Mouse (Mus musculus) small intestine, adult 2 months (tissue): Measurements from ENCODE around the gene Phlda3. TPM values are rescaled to one million over a fixed set of nuclear protein-coding genes. Genes with fewer than 3 reads are reported as not detected.

ENCODE experiments used
- H3K27ac ChIP-seq: fragments of 200-500 bp; 2 replicates; pipeline ENCODE4 v1.5.1; 2012; ENCODE audit warnings: low read depth, low read length, control low read depth, inconsistent platforms; ENCODE audit not compliant: insufficient read depth
- H3K27me3 ChIP-seq: fragments of 200-500 bp; 2 replicates; pipeline ENCODE4 v1.6.1; 2012; ENCODE audit warnings: mild to moderate bottlenecking, moderate library complexity, low read length, inconsistent platforms; ENCODE audit not compliant: control insufficient read depth, insufficient read depth
- H3K36me3 ChIP-seq: fragments of 200-500 bp; 2 replicates; pipeline ENCODE4 v1.6.1; 2012; ENCODE audit warnings: mild to moderate bottlenecking, low read length, control low read depth, inconsistent platforms; ENCODE audit not compliant: control insufficient read depth, insufficient read depth
- H3K4me1 ChIP-seq: fragments of 200-500 bp; 2 replicates; pipeline ENCODE4 v1.6.1; 2012; ENCODE audit warnings: low read length, inconsistent platforms, mixed read lengths; ENCODE audit not compliant: control insufficient read depth, insufficient read depth, insufficient read length
- H3K4me3 ChIP-seq: fragments of 200-500 bp; 2 replicates; pipeline ENCODE4 v1.5.1; 2012; ENCODE audit warnings: low read depth, mild to moderate bottlenecking, control low read depth, inconsistent platforms, low read length, moderate library complexity
- CTCF ChIP-seq: fragments of 200-500 bp; IDR thresholded peaks from 2 replicates; pipeline ENCODE4 v1.5.1; 2012; ENCODE audit warnings: low read depth, mild to moderate bottlenecking, control low read depth, inconsistent platforms, low read length, moderate library complexity, mixed read lengths; ENCODE audit not compliant: insufficient replicate concordance, insufficient read length; ENCODE audit errors: extremely low read depth
- POLR2A ChIP-seq: fragments of 200-500 bp; IDR thresholded peaks from 2 replicates; pipeline ENCODE4 v1.6.1; 2012; ENCODE audit warnings: low read depth, mild to moderate bottlenecking, control low read depth, inconsistent platforms, low read length, moderate library complexity
- WGBS: fragments of 180-500 bp; shearing (Covaris S2); methylation state at CpG from one replicate; pipeline ENCODE4 v1.1.7; 2018; 5-methylcytosine and 5-hydroxymethylcytosine counted together
- polyA plus RNA-seq: library from polyadenylated mRNA; depleted of rRNA; stranded (reverse); fragments of >200 nt; gene quantifications from 2 replicates; pipeline ENCODE4 v1.2.3, GENCODE M21; 2012

Phlda3 gene
- polyA plus RNA-seq, 1 experiment = 8.7 TPM

GRCm38 (mm10) chr1:135728631-135729366 is 37.1 kb upstream of the Phlda3 start:
- H3K27me3 ChIP-seq = no peaks in the 10 kb centered on the region
- 2% methylated on average over 35 of the region's 35 CpGs for WGBS
- H3K36me3 ChIP-seq = no peaks in the 10 kb centered on the region
- H3K4me3 ChIP-seq = peak overlapping the region; percentile 97
- peak overlapping the region; percentile 91 for H3K27ac ChIP-seq
- no peaks in the 10 kb centered on the region; the same call in none of the 2 replicates for H3K4me1 ChIP-seq
- TF ChIP-seq POLR2A (peak; percentile 84; the same call in 1 of the 2 replicates), CTCF (no peak)

- no peaks in the 10 kb centered on the region; the same call in none of the 2 replicates for H3K4me1 ChIP-seq
- TF ChIP-seq CTCF (no peak), POLR2A (no peak)
- under 1% methylated on average over 11 of the region's 11 CpGs for WGBS
Observed at GRCm38 (mm10) chr1:135729367-135729713, 36.6 kb upstream of the Phlda3 start.

GRCm38 (mm10) chr1:135729821-135730220 is 36.1 kb upstream of the Phlda3 start:
- Histone ChIP-seq H3K27ac (peak overlapping the region; percentile 91), H3K4me3 (peak overlapping the region; percentile 97), H3K36me3 (no peaks in the 10 kb centered on the region), H3K27me3 (no peaks in the 10 kb centered on the region), H3K4me1 (no peaks in the 10 kb centered on the region; the same call in none of the 2 replicates)
- 35% methylated on average over 4 of the region's 4 CpGs for WGBS
- TF ChIP-seq POLR2A = no peak
- no peak for TF ChIP-seq CTCF

More at GRCm38 (mm10) chr1:135729367-135729713, 36.6 kb upstream of the Phlda3 start:
- Histone ChIP-seq H3K27ac (peak overlapping the region; percentile 91), H3K36me3 (no peaks in the 10 kb centered on the region), H3K4me3 (peak overlapping the region; percentile 97), H3K27me3 (no peaks in the 10 kb centered on the region)

GRCm38 (mm10) chr1:135730296-135730695 is 35.6 kb upstream of the Phlda3 start:
- Histone ChIP-seq H3K36me3 (no peaks in the 10 kb centered on the region), H3K27me3 (no peaks in the 10 kb centered on the region), H3K4me3 (peak overlapping the region; percentile 97), H3K27ac (peak overlapping the region; percentile 91), H3K4me1 (peaks cover under 1% of the 10 kb centered on the region)
- TF ChIP-seq POLR2A = no peak
- TF ChIP-seq CTCF = no peak
- 15% methylated on average over 3 of the region's 3 CpGs for WGBS

GRCm38 (mm10) chr1:135731393-135731792 is 34.5 kb upstream of the Phlda3 start:
- Histone ChIP-seq H3K4me1 (peaks cover 3% of the 10 kb centered on the region), H3K27me3 (no peaks in the 10 kb centered on the region), H3K4me3 (peak overlapping the region; percentile 26; the same call in 1 of the 2 replicates), H3K36me3 (no peaks in the 10 kb centered on the region), H3K27ac (peak overlapping the region; percentile 91)
- 67% methylated on average over 7 of the region's 7 CpGs for WGBS
- TF ChIP-seq CTCF (no peak), POLR2A (no peak)

GRCm38 (mm10) chr1:135731897-135732684 is 33.8 kb upstream of the Phlda3 start:
- H3K27me3 ChIP-seq = no peaks in the 10 kb centered on the region
- peak overlapping the region; percentile 91 for H3K27ac ChIP-seq
- no peaks in the 10 kb centered on the region for H3K36me3 ChIP-seq
- no peak for TF ChIP-seq CTCF
- no peak for TF ChIP-seq POLR2A
- peaks cover 3% of the 10 kb centered on the region for H3K4me1 ChIP-seq
- no peak overlapping the region for H3K4me3 ChIP-seq
- 73% methylated on average over 11 of the region's 11 CpGs for WGBS
